Mouse (Mus musculus): ENCODE data around the gene 6330409D20Rik. TPM values are rescaled to one million over a fixed set of nuclear protein-coding genes. Genes with fewer than 3 reads are reported as not detected.

6330409D20Rik gene
- polyA plus RNA-seq (2014; fragmentation: Nextera tagmentation; extraction: Ambion mirVana): 2.3 and 3.0 TPM in 2 replicates

- H3K4me1 ChIP-seq (replicated peaks; ENCODE audit: control insufficient read depth, insufficient read depth, low read length): 0 out of 2 replicates have a peak, but pooled peaks cover 4% of the 10 kb centered on the region
- H3K9ac ChIP-seq (ENCODE audit: low read depth, low read length): peak within 1 kb of the TSS; percentile 79
- no peak for ATAC-seq (ENCODE audit: low FRiP score)
- H3K27me3 ChIP-seq (ENCODE audit: control insufficient read depth, insufficient read depth, low read length): no peaks in the 10 kb centered on the region; the same call in none of the 2 replicates
- peak within 1 kb of the TSS; percentile 97 for H3K4me2 ChIP-seq (replicated peaks; ENCODE audit: low read depth, low read length)
- peak within 1 kb of the TSS; percentile 89 for H3K27ac ChIP-seq (ENCODE audit: low read depth, low read length)
- no peaks in the 10 kb centered on the region for H3K9me3 ChIP-seq (ENCODE audit: control insufficient read depth, low read length)
- no peak for DNase-seq (ENCODE audit: low spot score)
- peak within 1 kb of the TSS; percentile 72 for H3K4me3 ChIP-seq (ENCODE audit: low read depth, low read length)
- WGBS: 5% methylated on average over 11 of the region's 11 CpGs
- H3K36me3 ChIP-seq (ENCODE audit: control insufficient read depth, insufficient read depth, low read length): no peaks in the 10 kb centered on the region
Measured at GRCm38 (mm10) chr2:32740916-32741272, at the start of gene 6330409D20Rik. 6330409D20Rik (minus strand) TSS chr2:32741016.

GRCm38 (mm10) chr2:32788581-32788980, 47.8 kb upstream of the 6330409D20Rik start:
- 65% methylated on average over 2 of the region's 2 CpGs for WGBS
- Histone ChIP-seq H3K9ac (ENCODE audit: low read depth, low read length) (no peak overlapping the region), H3K27me3 (ENCODE audit: control insufficient read depth, insufficient read depth, low read length) (no peaks in the 10 kb centered on the region), H3K9me3 (ENCODE audit: control insufficient read depth, low read length) (no peaks in the 10 kb centered on the region), H3K27ac (ENCODE audit: low read depth, low read length) (no peak overlapping the region), H3K36me3 (ENCODE audit: control insufficient read depth, insufficient read depth, low read length) (no peaks in the 10 kb centered on the region), H3K4me3 (ENCODE audit: low read depth, low read length) (no peak overlapping the region), H3K4me2 (replicated peaks; ENCODE audit: low read depth, low read length) (no peak overlapping the region), H3K4me1 (replicated peaks; ENCODE audit: control insufficient read depth, insufficient read depth, low read length) (no peaks in the 10 kb centered on the region)
- no peak for ATAC-seq (ENCODE audit: low FRiP score)
- no peak for DNase-seq (ENCODE audit: low spot score)

- peak; percentile 41 for DNase-seq (ENCODE audit: low spot score)
- WGBS: 64% methylated on average over 6 of the region's 6 CpGs
Measured at GRCm38 (mm10) chr2:32787176-32787575, 46.4 kb upstream of the 6330409D20Rik start.

GRCm38 (mm10) chr2:32784048-32784681, 43.3 kb upstream of the 6330409D20Rik start, which contains the start of gene Cfap157:
Cfap157 (minus strand) TSS chr2:32784428.
- H3K4me1 ChIP-seq (replicated peaks; ENCODE audit: control insufficient read depth, insufficient read depth, low read length): no peaks in the 10 kb centered on the region
- no peaks in the 10 kb centered on the region for H3K27me3 ChIP-seq (ENCODE audit: control insufficient read depth, insufficient read depth, low read length)
- DNase-seq (ENCODE audit: low spot score) (no peak), ATAC-seq (ENCODE audit: low FRiP score) (no peak)
- no peaks in the 10 kb centered on the region for H3K9me3 ChIP-seq (ENCODE audit: control insufficient read depth, low read length)
- no peak within 1 kb of the TSS for H3K4me2 ChIP-seq (replicated peaks; ENCODE audit: low read depth, low read length)
- no peaks in the 10 kb centered on the region for H3K36me3 ChIP-seq (ENCODE audit: control insufficient read depth, insufficient read depth, low read length)
- no peak within 1 kb of the TSS for H3K27ac ChIP-seq (ENCODE audit: low read depth, low read length)
- H3K4me3 ChIP-seq (ENCODE audit: low read depth, low read length): no peak within 1 kb of the TSS
- 65% methylated on average over 4 of the region's 4 CpGs for WGBS
- H3K9ac ChIP-seq (ENCODE audit: low read depth, low read length): no peak within 1 kb of the TSS

More at GRCm38 (mm10) chr2:32787176-32787575, 46.4 kb upstream of the 6330409D20Rik start:
- no peak for ATAC-seq (ENCODE audit: low FRiP score)
- no peaks in the 10 kb centered on the region for H3K36me3 ChIP-seq (ENCODE audit: control insufficient read depth, insufficient read depth, low read length)
- no peaks in the 10 kb centered on the region for H3K4me1 ChIP-seq (replicated peaks; ENCODE audit: control insufficient read depth, insufficient read depth, low read length)
- no peak overlapping the region for H3K4me3 ChIP-seq (ENCODE audit: low read depth, low read length)
- no peaks in the 10 kb centered on the region for H3K27me3 ChIP-seq (ENCODE audit: control insufficient read depth, insufficient read depth, low read length)
- H3K9me3 ChIP-seq (ENCODE audit: control insufficient read depth, low read length): no peaks in the 10 kb centered on the region
- no peak overlapping the region for H3K4me2 ChIP-seq (replicated peaks; ENCODE audit: low read depth, low read length)
- H3K27ac ChIP-seq (ENCODE audit: low read depth, low read length): no peak overlapping the region
- H3K9ac ChIP-seq (ENCODE audit: low read depth, low read length): no peak overlapping the region

GRCm38 (mm10) chr2:32781710-32782109, 40.9 kb upstream of the 6330409D20Rik start:
- H3K36me3 ChIP-seq (ENCODE audit: control insufficient read depth, insufficient read depth, low read length): no peaks in the 10 kb centered on the region
- H3K27me3 ChIP-seq (ENCODE audit: control insufficient read depth, insufficient read depth, low read length): no peaks in the 10 kb centered on the region
- no peak overlapping the region for H3K4me3 ChIP-seq (ENCODE audit: low read depth, low read length)
- H3K9ac ChIP-seq (ENCODE audit: low read depth, low read length): no peak overlapping the region
- ATAC-seq (ENCODE audit: low FRiP score) (no peak), DNase-seq (ENCODE audit: low spot score) (no peak)
- no peaks in the 10 kb centered on the region for H3K9me3 ChIP-seq (ENCODE audit: control insufficient read depth, low read length)
- H3K4me2 ChIP-seq (replicated peaks; ENCODE audit: low read depth, low read length): no peak overlapping the region
- H3K4me1 ChIP-seq (replicated peaks; ENCODE audit: control insufficient read depth, insufficient read depth, low read length): no peaks in the 10 kb centered on the region
- H3K27ac ChIP-seq (ENCODE audit: low read depth, low read length): no peak overlapping the region
- WGBS: 76% methylated on average over 6 of the region's 6 CpGs

GRCm38 (mm10) chr2:32779714-32780113, 38.9 kb upstream of the 6330409D20Rik start:
- DNase-seq (ENCODE audit: low spot score) (no peak), ATAC-seq (ENCODE audit: low FRiP score) (no peak)

GRCm38 (mm10) chr2:32779131-32779530, 38.3 kb upstream of the 6330409D20Rik start:
- Histone ChIP-seq H3K4me3 (ENCODE audit: low read depth, low read length) (no peak overlapping the region), H3K9me3 (ENCODE audit: control insufficient read depth, low read length) (no peaks in the 10 kb centered on the region), H3K4me1 (replicated peaks; ENCODE audit: control insufficient read depth, insufficient read depth, low read length) (0 out of 2 replicates have a peak, but pooled peaks cover 5% of the 10 kb centered on the region), H3K4me2 (replicated peaks; ENCODE audit: low read depth, low read length) (no peak overlapping the region; the same call in 1 of the 2 replicates), H3K9ac (ENCODE audit: low read depth, low read length) (no peak overlapping the region), H3K36me3 (ENCODE audit: control insufficient read depth, insufficient read depth, low read length) (no peaks in the 10 kb centered on the region), H3K27me3 (ENCODE audit: control insufficient read depth, insufficient read depth, low read length) (no peaks in the 10 kb centered on the region), H3K27ac (ENCODE audit: low read depth, low read length) (no peak overlapping the region)
- ATAC-seq (ENCODE audit: low FRiP score) (no peak), DNase-seq (ENCODE audit: low spot score) (peak; percentile 73)
- WGBS: 21% methylated on average over 8 of the region's 8 CpGs

More at GRCm38 (mm10) chr2:32779714-32780113, 38.9 kb upstream of the 6330409D20Rik start:
- H3K27me3 ChIP-seq (ENCODE audit: control insufficient read depth, insufficient read depth, low read length): no peaks in the 10 kb centered on the region
- no peak overlapping the region for H3K4me2 ChIP-seq (replicated peaks; ENCODE audit: low read depth, low read length)
- no peak overlapping the region for H3K27ac ChIP-seq (ENCODE audit: low read depth, low read length)
- 87% methylated on average over 6 of the region's 6 CpGs for WGBS
- H3K36me3 ChIP-seq (ENCODE audit: control insufficient read depth, insufficient read depth, low read length): no peaks in the 10 kb centered on the region
- H3K9me3 ChIP-seq (ENCODE audit: control insufficient read depth, low read length): no peaks in the 10 kb centered on the region
- H3K4me3 ChIP-seq (ENCODE audit: low read depth, low read length): no peak overlapping the region
- H3K9ac ChIP-seq (ENCODE audit: low read depth, low read length): no peak overlapping the region
- H3K4me1 ChIP-seq (replicated peaks; ENCODE audit: control insufficient read depth, insufficient read depth, low read length): 0 out of 2 replicates have a peak, but pooled peaks cover 5% of the 10 kb centered on the region

- ATAC-seq (ENCODE audit: low FRiP score) (no peak), DNase-seq (ENCODE audit: low spot score) (no peak)
- H3K9ac ChIP-seq (ENCODE audit: low read depth, low read length): no peak overlapping the region
Measured at GRCm38 (mm10) chr2:32778081-32778480, 37.3 kb upstream of the 6330409D20Rik start.

GRCm38 (mm10) chr2:32776192-32776591, 35.4 kb upstream of the 6330409D20Rik start:
- DNase-seq (ENCODE audit: low spot score): no peak
- WGBS: 22% methylated on average over 22 of the region's 22 CpGs
- Histone ChIP-seq H3K36me3 (ENCODE audit: control insufficient read depth, insufficient read depth, low read length) (no peaks in the 10 kb centered on the region), H3K4me1 (replicated peaks; ENCODE audit: control insufficient read depth, insufficient read depth, low read length) (0 out of 2 replicates have a peak, but pooled peaks cover 5% of the 10 kb centered on the region), H3K9me3 (ENCODE audit: control insufficient read depth, low read length) (no peaks in the 10 kb centered on the region), H3K4me3 (ENCODE audit: low read depth, low read length) (peak overlapping the region; percentile 53), H3K4me2 (replicated peaks; ENCODE audit: low read depth, low read length) (peak overlapping the region; percentile 79), H3K27me3 (ENCODE audit: control insufficient read depth, insufficient read depth, low read length) (no peaks in the 10 kb centered on the region), H3K9ac (ENCODE audit: low read depth, low read length) (peak overlapping the region; percentile 49), H3K27ac (ENCODE audit: low read depth, low read length) (no peak overlapping the region)
- ATAC-seq (ENCODE audit: low FRiP score): no peak

More at GRCm38 (mm10) chr2:32778081-32778480, 37.3 kb upstream of the 6330409D20Rik start:
- no peaks in the 10 kb centered on the region for H3K27me3 ChIP-seq (ENCODE audit: control insufficient read depth, insufficient read depth, low read length)
- 91% methylated on average over 6 of the region's 6 CpGs for WGBS
- H3K27ac ChIP-seq (ENCODE audit: low read depth, low read length): no peak overlapping the region
- no peak overlapping the region for H3K4me3 ChIP-seq (ENCODE audit: low read depth, low read length)
- H3K4me1 ChIP-seq (replicated peaks; ENCODE audit: control insufficient read depth, insufficient read depth, low read length): 0 out of 2 replicates have a peak, but pooled peaks cover 5% of the 10 kb centered on the region
- no peaks in the 10 kb centered on the region for H3K9me3 ChIP-seq (ENCODE audit: control insufficient read depth, low read length)
- no peak overlapping the region for H3K4me2 ChIP-seq (replicated peaks; ENCODE audit: low read depth, low read length)
- no peaks in the 10 kb centered on the region for H3K36me3 ChIP-seq (ENCODE audit: control insufficient read depth, insufficient read depth, low read length)

Measured in hindbrain, embryonic 11.5 days (tissue).